Mouse (Mus musculus) naive thymus-derived CD4-positive, alpha-beta T cell, adult 2 months (primary cell): ENCODE results near the gene Arid5b.

Experiments
- DNase-seq: peaks from one replicate; pipeline ENCODE4 v3.0.0-alpha.2; 2011; ENCODE audit warnings: low read depth

The Arid5b gene

DNA sequence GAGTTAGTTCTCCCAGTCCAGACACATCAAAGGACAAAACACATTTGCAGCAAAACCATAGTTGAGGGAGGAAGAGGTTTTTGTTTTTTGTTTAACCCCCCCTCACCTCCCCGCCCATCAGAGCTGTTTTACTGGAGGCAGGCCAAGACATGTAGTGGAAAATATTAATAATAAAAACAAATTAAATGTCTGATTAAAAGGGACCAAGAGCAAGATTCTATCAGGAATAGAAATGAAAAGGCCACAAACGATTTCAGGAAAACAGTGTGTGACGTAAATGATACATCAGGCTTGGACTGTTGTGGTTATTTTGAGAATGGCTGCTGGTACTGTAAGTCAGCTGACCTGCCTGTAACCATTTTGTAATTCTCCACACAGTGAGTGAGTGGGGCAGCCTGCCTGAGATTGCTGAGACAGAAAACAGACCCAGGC, 85.7 kb downstream of the Arid5b start:
- peak; percentile 63 for DNase-seq

DNA sequence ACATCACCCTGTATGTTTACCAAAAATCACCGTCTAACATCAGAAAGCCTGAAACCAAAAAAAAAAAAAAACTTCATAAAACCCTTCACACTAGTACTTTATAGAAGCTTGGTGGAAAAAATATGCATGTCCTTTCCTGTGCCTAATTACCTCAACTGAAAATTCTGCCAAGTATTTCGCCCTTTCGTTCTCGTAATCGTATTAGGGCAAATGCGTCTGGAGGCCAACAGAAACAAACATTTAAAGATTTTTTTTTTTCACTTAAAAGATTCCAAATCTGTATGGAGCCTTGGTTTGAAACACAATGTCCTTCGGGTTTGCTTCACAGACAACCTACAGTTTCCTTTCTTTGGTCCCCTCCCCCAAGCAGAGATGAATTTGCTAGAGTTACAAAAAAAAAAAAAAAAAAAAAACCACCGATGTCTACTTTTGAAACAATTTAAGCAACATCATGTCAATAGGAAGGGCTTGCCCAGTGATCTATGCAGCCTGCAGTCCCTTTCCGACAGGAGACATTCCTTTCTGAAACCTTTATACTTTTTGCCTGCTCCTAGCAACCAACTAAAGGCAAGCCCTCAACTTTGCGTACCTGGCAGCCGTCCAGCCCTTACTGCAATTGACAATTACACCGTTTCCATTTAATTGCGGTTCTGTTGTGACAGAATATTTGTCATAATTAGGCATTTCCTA, 86.7 kb downstream of the Arid5b start:
- DNase-seq, result peak; percentile 71

DNA sequence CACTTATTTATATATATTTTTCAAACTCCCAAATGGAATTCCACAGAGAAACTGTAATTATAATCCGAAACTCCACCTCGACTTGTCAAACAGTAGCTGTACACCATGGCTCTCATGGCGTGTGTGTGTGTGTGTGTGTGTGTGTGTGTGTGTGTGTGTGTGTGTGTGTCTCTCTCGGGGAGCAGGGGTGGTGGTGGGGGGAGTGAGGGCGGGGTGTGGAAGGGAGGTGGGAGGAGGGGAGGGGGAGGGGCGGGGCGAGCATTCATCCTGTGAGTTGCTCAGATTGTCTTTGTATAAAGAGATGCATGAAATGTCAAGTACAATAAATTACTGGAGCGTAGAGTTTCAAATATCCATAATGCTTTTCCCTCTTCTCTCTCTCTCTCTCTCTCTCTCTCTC, 87.4 kb downstream of the Arid5b start:
- DNase-seq, result no peak

DNA sequence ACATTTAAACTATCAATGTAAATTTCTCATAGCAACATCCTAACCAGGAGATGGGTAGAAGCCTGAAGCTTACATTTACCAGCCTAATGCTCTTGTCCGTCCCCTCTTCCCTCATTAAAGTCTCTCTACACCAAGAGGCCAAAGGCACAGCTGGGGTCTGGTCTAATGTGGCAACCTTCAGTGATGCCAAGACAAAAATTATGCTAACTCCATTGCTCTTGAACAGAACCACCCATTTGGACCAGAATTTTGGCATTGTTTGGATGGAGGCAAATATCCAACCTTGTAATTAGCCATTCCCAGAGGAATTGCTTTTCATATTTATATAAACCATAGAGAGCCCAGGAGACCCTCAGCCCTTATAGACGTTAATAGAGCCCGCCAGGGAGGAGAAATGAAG, 88.7 kb downstream of the Arid5b start:
- DNase-seq, result no peak

DNA sequence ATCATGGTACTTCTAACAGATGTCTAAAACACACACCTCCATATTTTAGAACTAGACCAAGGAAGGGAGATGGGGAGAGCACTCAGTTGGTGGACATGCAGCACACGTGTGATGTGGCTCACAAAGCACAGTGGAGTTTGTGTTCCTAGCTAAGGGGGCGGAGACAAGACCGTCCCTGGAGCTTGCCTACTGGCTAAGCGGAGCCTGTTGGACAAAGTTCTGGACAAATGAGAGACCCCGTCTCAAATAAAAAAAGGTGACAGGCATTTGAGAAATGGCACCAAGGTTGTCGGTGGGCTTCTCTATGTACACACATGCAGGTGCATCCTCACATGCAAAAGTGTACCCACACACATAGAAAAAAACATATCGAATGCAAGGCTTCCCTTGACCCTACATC, 95.4 kb downstream of the Arid5b start:
- DNase-seq, result no peak

- DNase-seq, result no peak
Observed at GRCm38 (mm10) chr10:68182266-68182665, 96.3 kb downstream of the Arid5b start.

DNA sequence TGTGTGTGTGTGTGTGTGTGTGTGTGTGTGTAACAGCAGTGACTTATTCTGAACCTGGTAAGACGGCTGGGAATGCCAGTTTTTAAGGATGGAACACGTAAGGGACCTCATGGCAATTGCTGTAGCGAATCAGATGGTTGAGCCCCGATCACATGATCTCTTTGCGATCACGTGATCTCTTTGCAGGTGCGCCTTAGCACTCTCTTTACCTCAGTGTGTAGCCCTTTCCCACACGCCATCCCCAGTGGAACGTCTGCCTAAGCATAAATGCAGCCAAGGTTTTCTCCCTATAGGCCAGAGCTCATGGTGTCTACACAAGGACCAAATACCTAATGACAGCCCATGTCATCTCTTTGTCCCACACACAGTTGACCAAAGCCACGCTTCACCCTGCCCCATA, 97.4 kb downstream of the Arid5b start:
- DNase-seq, result no peak

- no peak for DNase-seq
Observed at GRCm38 (mm10) chr10:68180721-68181120, 97.8 kb downstream of the Arid5b start.

GRCm38 (mm10) chr10:68180151-68180550, 98.4 kb downstream of the Arid5b start:
- no peak for DNase-seq

DNA sequence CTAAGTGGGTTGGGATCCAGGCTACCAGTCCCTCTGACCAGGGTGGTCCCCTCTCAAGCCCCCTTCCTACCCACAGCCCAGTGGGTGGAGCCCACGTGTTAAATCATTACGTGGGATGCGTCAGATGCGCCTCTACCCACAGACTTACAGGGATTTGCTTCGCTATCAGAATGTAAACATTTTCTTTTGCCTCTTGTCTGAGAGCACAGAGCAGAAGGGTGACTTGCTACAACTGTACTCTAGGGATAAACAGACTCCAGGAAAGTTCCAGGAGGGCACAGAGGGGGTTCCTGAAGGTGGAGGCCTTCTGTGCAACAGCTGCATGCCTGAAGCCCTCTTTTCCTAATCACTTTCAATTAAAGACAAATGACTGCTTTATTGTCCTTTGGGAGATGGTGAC, 98.8 kb downstream of the Arid5b start:
- DNase-seq, result no peak

- DNase-seq, result no peak
Observed at GRCm38 (mm10) chr10:68179339-68179738, 99.2 kb downstream of the Arid5b start.

GRCm38 (mm10) chr10:68177697-68178485, 100.6 kb downstream of the Arid5b start:
- DNase-seq, result no peak

- DNase-seq, result no peak
Observed at GRCm38 (mm10) chr10:68175811-68176210, 102.7 kb downstream of the Arid5b start.

DNA sequence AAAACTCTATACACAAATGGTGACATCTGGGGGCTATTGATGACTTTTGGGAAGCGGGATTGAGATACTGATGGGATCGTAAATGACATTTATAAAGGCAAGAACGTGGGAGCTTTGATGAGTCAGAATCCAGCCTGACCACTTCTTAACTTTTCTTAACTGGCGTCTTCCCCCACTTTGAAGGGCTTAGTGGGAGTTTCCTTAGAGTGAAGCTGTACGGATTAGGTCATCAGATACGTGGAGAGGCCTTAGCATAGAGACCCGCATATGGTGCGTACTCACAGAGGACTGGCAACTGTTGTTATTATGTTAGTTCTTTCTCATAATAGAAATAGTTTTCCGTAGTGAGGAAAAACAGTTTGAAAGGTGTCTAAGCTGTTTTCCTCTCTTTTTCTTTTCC, 104.9 kb downstream of the Arid5b start:
- DNase-seq, result no peak

- no peak for DNase-seq
Observed at GRCm38 (mm10) chr10:68172906-68173305, 105.6 kb downstream of the Arid5b start.

DNA sequence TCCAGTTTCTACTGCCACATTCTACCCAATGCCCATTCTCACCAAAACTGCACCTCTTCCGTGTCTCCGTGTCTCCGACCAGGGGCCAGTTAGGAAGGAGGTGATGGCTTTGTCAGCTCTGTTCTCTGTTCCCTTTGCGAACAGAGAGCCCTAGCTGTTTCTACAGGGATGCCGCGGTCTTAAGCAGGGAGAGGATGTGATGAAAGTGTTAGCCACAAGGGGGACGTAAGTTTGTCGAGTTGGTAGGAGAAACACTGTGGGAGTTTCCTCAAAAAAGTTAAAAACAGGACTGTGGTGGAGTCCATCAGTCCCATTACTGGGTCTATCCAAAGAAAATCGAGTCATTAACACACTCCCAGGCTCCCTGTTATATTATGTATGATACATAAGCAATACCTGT, 106.6 kb downstream of the Arid5b start:
- peak; percentile 49 for DNase-seq

- DNase-seq, result no peak
Observed at GRCm38 (mm10) chr10:68168613-68169012, 109.9 kb downstream of the Arid5b start.

GRCm38 (mm10) chr10:68168141-68168540, 110.4 kb downstream of the Arid5b start:
- DNase-seq, result no peak

- no peak for DNase-seq
Observed at GRCm38 (mm10) chr10:68167118-68167517, 111.4 kb downstream of the Arid5b start.

GRCm38 (mm10) chr10:68166695-68167086, 111.8 kb downstream of the Arid5b start:
- no peak for DNase-seq

DNA sequence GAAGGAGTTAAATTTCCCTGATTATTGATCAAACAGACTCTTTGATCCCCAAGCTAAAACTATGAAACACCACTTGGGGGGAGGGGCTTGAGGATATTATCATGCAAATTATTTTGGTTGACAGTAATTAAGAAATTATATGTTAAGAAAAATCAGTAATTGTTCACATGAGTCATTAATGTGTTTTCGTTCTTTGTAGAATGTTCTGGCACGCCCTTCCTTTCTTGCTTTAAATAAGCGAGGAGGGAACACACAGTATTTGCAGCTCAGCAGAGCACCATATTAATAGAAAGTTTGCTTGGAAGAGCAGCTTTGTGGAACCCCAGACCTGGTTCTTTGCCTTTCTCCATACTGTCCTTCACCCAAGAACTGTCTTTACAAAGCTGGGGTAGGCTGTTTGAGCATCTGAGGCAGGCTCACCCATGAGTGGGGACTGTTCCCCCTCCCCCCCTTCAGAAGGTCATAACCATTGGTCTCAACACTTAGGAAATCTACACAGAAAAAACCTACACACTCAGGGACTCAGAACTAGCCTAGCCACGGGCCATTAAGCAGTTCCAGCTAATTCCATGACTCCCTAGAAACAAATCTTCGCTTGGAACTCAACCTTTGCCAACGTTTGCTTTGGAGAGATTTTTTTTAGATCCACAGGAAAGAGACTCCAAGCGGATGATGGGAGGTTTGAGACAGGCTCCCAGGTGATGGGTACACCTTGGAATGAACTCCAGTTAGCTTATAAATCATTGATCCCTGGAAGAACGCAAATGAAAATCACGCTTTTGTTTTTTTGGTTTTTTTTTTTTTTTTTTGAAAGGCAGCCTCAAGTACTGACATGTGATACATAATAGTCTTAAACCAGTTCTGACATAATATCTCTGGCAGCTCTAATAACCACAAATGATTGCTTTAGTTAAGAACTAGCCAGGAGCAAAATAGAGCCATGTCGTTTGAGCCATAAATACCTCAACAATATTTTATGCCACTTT, 112.5 kb downstream of the Arid5b start:
- no peak for DNase-seq
